Mouse (Mus musculus) hematopoietic stem cell, adult 5-6 weeks (primary cell): ENCODE measurements around the gene Aif1. TPM values are rescaled to one million over a fixed set of nuclear protein-coding genes. Genes with fewer than 3 reads are reported as not detected.

Experiments used
- total RNA-seq: library from RNA; stranded (forward); fragments of 172-1452, 232-1000 nt; gene quantifications from 2 replicates; pipeline ENCODE4 v1.2.3, GENCODE M21; 2017

The Aif1 gene
- total RNA-seq, 1 experiment from 2014 or later, result not detected

Other genes starting within 250 kb of the Aif1 start
- 6.9 and 12.1 TPM in 2 replicates for gene Neu1, start 244.8 kb downstream of the Aif1 start, total RNA-seq
- gene Hspa1b, start 216.8 kb downstream of the Aif1 start, total RNA-seq, result 18.4 and 24.7 TPM in 2 replicates
- gene Gm20481, start 206.2 kb downstream of the Aif1 start, total RNA-seq, result 1.1 TPM in 1 of 2 replicates, not detected in the other
- 16.3 and 22.9 TPM in 2 replicates for gene Hspa1a, start 203.9 kb downstream of the Aif1 start, total RNA-seq
- 0.05 TPM in 1 of 2 replicates, not detected in the other for gene Hspa1l, start 203.4 kb downstream of the Aif1 start, total RNA-seq
- gene Lsm2, start 194.2 kb downstream of the Aif1 start, total RNA-seq, result 28.5 and 39.0 TPM in 2 replicates
- 228 and 415 TPM in 2 replicates for gene Vars, start 175.1 kb downstream of the Aif1 start, total RNA-seq
- gene Vwa7, start 159.5 kb downstream of the Aif1 start, total RNA-seq, result 0.38 and 0.45 TPM in 2 replicates
- gene Sapcd1, start 148.1 kb downstream of the Aif1 start, total RNA-seq, result 1.7 TPM in 1 of 2 replicates, not detected in the other
- 3.7 and 7.9 TPM in 2 replicates for gene Msh5, start 129.3 kb downstream of the Aif1 start, total RNA-seq
- gene Clic1, start 126.1 kb downstream of the Aif1 start, total RNA-seq, result 294 and 299 TPM in 2 replicates
- gene Ddah2, start 117.0 kb downstream of the Aif1 start, total RNA-seq, result 27.4 and 32.3 TPM in 2 replicates
- not detected in 2 replicates for gene Ly6g6c, start 110.7 kb downstream of the Aif1 start, total RNA-seq
- gene Mpig6b, start 109.9 kb downstream of the Aif1 start, total RNA-seq, result not detected in 2 replicates
- not detected in 2 replicates for gene Ly6g6e, start 99.2 kb downstream of the Aif1 start, total RNA-seq
- gene Ly6g6d, start 98.0 kb downstream of the Aif1 start, total RNA-seq, result not detected in 2 replicates
- gene Ly6g6f, start 90.5 kb downstream of the Aif1 start, total RNA-seq, result not detected in 2 replicates
- 25.9 and 30.0 TPM in 2 replicates for gene Abhd16a, start 86.8 kb downstream of the Aif1 start, total RNA-seq
- gene Ly6g5c, start 67.8 kb downstream of the Aif1 start, total RNA-seq, result not detected in 2 replicates
- gene Ly6g5b, start 60.6 kb downstream of the Aif1 start, total RNA-seq, result 1.6 TPM in 1 of 2 replicates, not detected in the other
- gene Gpank1, start 54.6 kb downstream of the Aif1 start, total RNA-seq, result 31.2 and 35.1 TPM in 2 replicates
- gene Csnk2b, start 54.0 kb downstream of the Aif1 start, total RNA-seq, result 250 and 330 TPM in 2 replicates
- gene D17H6S53E, start 49.7 kb downstream of the Aif1 start, total RNA-seq, result 6.1 and 6.3 TPM in 2 replicates
- 0.38 TPM in 1 of 2 replicates, not detected in the other for gene Apom, start 44.0 kb downstream of the Aif1 start, total RNA-seq
- gene Bag6, start 40.9 kb downstream of the Aif1 start, total RNA-seq, result 109 and 121 TPM in 2 replicates
- gene Prrc2a, start 11.2 kb downstream of the Aif1 start, total RNA-seq, result 61.3 and 65.9 TPM in 2 replicates
- gene Lst1, start 12.4 kb upstream of the Aif1 start, total RNA-seq, result 85.1 and 145 TPM in 2 replicates
- 31.4 and 64.0 TPM in 2 replicates for gene Ltb, start 18.4 kb upstream of the Aif1 start, total RNA-seq
- gene Tnf, start 25.9 kb upstream of the Aif1 start, total RNA-seq, result 22.3 and 44.4 TPM in 2 replicates
- gene Lta, start 29.3 kb upstream of the Aif1 start, total RNA-seq, result not detected in 2 replicates
- 3.1 TPM in 1 of 2 replicates, not detected in the other for gene Gm16181, start 44.8 kb upstream of the Aif1 start, total RNA-seq
- 3.8 and 5.2 TPM in 2 replicates for gene Atp6v1g2, start 57.6 kb upstream of the Aif1 start, total RNA-seq
- 4.3 and 15.9 TPM in 2 replicates for gene Nfkbil1, start 59.7 kb upstream of the Aif1 start, total RNA-seq
- 207 and 226 TPM in 2 replicates for gene Ddx39b, start 65.7 kb upstream of the Aif1 start, total RNA-seq
- gene H2-D1, start 86.7 kb upstream of the Aif1 start, total RNA-seq, result 627 and 791 TPM in 2 replicates
- gene H2-Q1, start 144.3 kb upstream of the Aif1 start, total RNA-seq, result 0.25 TPM in 1 of 2 replicates, not detected in the other
- not detected in 2 replicates for gene H2-Q2, start 166.2 kb upstream of the Aif1 start, total RNA-seq
- gene H2-Q4, start 203.5 kb upstream of the Aif1 start, total RNA-seq, result 110 and 133 TPM in 2 replicates
- 200 and 221 TPM in 2 replicates for gene H2-Q6, start 248.8 kb upstream of the Aif1 start, total RNA-seq